Mouse (Mus musculus) embryonic fibroblast, embryonic 13.5 days (primary cell): Measurements from ENCODE around the gene Cacng2.

Source experiments
- CTCF ChIP-seq: IDR thresholded peaks from 2 replicates; pipeline ENCODE4 v1.5.1; 2011; ENCODE audit warnings: mild to moderate bottlenecking, control low read depth, low read length, moderate library complexity, borderline replicate concordance; ENCODE audit not compliant: insufficient read depth
- POLR2A ChIP-seq: IDR thresholded peaks from 2 replicates; pipeline ENCODE4 v1.6.1; 2011; ENCODE audit warnings: low read depth, mild to moderate bottlenecking, control low read depth, low read length, moderate library complexity

DNA sequence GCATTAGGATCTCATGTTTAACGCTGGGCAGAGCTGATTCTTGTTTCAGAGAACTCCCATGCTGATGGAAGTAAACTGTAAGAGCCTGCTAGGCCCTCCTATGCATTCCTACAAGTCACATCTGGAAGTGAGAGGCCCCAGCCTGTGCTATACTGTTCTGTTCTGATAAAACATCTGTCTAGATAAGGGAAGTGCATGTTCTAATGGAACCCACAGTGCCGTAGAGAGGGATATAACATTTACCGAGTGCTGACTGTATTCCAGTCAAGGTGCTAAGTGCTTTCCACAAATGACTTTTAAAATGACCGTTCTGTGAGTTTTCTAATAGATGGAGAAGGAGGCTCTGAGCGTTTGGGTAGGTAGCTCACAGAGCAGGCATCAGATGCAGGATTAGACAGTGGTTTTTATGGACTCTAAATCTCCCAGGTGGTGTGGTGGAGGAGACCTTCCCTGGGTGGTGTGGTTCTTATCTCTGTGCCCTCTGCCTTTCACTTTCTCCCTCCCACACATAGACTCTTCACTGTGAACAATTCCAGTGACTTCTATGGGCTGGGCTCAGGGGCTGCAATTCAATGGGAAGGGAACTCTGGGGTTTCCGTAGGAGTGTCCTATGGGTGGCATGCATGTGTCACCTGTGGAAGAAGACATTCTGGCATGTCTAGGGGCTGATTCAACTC, 145.5 kb downstream of the Cacng2 start:
- TF ChIP-seq CTCF (no peak), POLR2A (no peak)
